Mouse (Mus musculus) retina, embryonic 14.5 days (tissue): ENCODE results near the gene Abhd5.
A peak's percentile ranks its signal among the peaks of the same experiment; 100 is the strongest.

Source experiments
- DNase-seq: peaks from one replicate; pipeline ENCODE4 v3.0.0-alpha.2; 2015; ENCODE audit warnings: low spot score

Abhd5 gene

DNA sequence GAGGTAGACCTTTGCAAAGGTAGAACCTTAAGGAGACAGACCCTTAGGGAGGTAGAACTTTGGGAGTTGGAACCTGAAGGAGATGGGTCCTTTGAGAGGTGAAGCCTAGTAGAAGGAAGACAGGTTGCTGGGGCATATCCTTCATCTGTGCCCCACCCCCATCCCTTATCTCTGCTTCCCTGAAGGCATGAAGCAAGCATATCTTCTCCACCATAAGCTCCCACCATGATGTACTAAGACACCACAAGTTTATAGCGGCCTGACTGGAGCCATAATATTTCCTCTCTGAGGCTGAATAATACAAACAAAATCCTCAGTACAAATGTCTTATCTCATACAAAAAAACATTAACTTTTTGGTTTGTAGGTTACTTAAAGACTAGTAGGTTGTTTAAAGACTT is 3.5 kb upstream of the Abhd5 start:
- no peak for DNase-seq

DNA sequence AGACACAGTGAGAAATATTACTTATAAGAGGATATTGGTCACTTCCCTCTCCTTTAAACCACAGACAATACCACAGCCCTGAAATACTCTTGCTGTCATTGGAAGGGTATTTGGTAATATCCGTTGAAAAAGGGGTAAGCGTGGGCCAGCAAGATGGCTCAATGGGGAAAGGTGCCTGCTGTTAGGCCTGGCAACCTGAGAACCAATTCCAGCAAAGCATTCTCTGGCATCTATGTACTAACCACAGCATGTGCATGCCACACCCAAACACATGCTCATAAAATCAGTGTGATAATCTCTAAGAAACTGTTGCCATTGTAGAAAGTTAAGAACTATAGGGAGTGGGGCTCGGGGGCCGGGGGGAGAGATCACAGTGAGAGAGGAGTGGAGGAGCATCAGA is 2.1 kb upstream of the Abhd5 start:
- no peak for DNase-seq

DNA sequence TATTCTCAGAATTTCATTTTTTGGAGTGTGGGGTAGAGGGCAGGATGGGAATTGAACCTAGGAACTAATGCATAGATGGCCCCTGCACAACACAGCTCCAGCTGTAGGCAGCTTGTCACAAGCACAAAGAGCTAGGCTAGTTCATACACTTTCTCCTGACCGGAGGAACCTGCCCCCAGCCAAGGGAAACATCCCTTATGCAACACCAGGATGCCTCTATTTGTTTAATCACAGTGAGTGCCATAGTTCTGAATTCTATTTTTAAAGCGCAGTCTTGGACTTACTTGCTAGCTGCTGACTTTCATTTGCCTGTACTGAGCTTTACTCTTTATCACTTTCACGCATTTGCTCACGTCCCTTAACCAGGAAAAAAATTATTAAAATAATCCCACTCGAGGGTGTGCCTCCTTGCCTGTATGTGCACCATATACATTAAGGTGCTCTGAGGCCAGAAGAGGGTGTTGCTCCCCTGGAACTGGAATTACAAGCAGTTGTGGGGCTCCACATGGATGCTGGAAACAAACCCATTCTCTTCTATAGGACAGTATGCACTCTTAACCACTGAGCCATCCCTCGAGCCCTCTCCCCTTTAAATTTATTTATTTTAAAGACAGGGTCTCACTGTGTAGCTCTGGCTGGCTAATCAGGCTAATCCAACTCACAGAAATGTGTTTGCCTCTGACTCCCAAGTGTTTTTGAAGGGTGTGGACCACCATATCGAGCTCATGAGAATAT is 845 bp upstream of the Abhd5 start:
- DNase-seq: no peak

DNA sequence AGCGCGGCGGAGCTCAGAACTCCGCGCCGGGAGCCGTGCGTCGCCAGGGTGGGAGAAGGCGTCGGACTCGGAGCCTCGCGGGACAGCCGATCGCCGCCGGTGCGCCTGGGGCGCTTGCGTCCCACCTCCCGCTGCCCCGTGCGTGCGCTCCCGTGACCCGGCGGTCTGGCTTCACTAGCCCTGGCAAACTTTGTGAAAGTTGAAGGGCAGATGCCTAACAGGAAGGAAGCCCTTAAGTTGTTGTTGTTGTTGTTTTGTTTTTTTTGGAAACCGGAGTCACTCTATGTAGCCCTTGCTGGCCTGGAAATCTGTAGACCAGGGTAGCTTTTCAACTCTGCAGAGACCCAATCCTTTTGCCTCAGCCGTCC is 601 bp downstream of the Abhd5 start:
- no peak for DNase-seq

DNA sequence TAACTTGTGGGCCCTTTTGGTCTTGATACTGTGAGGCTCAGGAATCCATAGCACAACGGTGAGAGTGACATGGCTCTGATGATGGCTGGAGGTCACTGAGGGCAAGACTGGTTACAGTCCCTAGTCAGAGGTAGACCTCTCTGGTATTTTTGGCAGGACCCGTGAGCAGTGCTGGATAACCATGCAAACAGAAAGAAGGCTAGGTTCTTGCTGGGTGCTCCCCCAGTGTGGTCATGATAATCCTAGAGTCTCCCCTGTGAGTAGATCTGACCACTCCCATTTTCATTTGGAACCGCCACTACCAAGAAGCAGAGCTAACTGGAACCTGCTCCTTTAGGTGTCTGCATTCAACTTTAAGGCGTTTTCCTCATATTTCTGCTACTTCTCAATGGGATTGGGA is 1.5 kb downstream of the Abhd5 start:
- DNase-seq: no peak

DNA sequence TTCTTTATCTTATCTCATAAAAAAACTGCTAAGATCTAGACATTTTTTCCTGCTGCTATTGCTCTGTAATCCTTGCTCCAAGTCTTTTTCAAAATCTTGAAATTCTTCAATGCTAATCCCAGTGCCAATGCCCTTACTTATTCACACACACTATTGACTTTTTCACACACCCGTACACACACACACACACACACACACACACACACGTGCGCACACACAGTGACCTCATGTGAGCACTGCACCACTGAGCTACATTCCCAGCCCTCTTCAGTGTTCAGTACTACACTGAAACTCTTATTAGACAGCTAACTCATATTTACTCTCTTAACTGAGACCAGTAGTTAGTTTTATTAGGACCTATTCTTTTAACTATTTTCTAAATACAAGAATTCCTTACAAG is 2.8 kb downstream of the Abhd5 start:
- no peak for DNase-seq

DNA sequence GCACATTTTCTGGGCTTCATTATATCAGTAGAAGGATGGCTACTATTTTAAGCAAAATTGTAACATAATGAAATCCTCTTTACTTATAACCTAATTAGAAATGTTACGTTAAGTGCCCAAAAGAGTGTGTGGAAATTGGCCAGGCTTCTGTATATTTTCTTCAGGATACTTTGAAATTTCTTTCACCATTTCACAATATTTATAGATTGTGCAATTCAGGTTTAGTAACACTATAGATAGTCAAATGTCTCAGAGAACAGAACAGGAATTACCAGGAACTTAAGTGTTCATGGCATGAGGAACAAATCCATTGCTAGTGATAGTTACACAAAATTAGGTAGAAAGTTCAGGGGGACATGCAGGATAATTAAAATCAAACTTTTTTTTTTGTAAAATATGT is 5.7 kb downstream of the Abhd5 start:
- no peak for DNase-seq

DNA sequence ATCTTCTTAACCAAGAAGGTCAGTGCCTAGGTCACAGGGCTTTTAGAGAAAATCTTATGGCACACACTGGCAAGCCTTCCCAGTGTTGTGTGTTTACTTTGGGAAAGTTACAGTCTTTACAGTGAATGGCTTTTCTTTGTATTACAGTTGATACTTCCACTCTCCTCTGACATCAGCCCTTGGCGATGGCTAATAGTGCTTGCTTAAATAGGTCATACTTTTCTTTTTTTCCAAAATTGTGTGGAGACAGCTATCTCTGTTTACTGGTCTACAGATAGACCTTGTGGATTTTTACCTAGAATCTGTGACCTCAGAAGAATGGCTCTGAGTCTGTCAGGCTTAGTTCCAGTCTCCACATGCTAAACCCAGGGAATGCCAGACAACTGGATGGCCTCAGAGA is 6.2 kb downstream of the Abhd5 start:
- no peak for DNase-seq

DNA sequence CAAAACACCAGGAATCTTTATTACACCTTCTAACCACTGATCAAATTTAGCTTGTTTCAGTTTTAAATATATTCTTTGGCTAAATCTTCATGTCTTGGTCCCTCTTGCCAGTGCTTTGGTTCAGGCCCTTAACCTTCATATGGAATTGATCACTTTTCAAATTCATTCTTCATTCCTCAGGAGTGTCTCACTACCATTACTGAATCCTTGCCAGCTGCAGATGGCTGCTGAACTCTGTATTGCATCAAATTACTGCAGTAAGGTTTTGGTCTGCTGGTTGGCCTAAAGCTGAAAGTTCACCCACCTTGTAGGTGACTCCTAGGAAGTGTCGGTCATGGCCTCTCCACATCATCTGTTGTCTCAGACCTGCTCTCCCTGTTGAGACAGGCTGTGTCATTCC is 12.8 kb downstream of the Abhd5 start:
- DNase-seq: no peak

DNA sequence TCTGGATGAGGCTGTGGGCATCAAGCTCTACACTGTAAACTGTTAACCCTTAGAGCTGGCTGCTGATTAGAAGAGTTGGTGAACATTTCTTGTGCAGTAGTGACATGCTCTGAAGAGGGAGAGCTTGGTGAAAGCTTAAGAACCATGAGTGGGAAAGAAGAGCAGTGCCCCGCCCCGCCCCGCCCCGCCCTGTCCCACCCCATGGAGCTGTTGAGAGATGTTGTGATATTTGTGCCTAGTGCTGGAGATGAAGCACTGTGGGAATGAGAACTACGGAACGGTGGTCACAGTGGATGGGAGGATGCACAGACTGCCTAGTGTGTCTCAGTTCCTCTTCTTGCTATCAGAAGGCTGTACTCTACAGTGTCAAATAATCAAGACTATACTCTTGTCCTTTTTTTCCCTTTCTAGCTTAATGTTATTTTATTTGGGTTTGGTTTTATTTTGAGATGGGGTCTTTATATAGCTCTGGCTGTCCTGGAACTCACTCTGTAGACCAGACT is 18.9 kb downstream of the Abhd5 start:
- no peak for DNase-seq

DNA sequence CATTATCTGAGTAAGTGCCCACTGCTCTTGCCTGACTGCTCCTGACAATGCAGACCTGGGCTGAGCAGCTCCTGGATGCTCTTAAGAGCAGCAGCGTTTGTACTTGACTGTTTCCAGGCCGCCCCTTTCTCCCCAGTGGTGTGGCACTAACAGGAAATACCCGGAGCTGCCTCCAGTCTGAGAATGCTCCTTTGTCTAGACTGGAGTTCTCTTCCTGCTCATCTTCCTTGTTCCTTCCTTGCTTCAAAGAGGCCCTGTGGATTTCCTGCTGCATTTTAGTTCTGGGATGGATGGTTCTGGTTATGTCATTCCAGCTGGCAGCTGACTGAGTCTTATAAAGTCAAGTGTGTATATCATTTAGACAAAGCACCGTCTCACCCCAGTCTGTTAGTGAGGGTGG is 21.1 kb downstream of the Abhd5 start:
- no peak for DNase-seq

DNA sequence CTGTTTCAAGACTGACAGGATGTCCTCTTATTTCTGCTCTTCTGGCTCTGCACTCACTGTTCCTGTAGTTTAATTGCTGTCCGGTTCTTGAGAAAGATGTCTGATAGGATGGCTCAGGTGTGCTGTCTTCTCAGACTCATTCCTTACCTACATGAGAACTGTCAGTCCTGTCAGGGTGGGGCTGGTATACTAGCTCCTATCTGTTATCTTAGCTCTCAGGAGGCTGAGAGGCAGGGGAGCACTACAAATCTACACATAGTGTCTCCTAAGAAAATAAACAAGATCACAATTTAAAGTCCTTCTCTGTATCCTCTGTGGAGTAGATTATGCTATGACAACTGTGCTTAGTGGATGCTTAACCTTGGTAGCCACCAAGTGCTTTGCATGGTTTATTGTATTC is 21.6 kb downstream of the Abhd5 start:
- DNase-seq: no peak

DNA sequence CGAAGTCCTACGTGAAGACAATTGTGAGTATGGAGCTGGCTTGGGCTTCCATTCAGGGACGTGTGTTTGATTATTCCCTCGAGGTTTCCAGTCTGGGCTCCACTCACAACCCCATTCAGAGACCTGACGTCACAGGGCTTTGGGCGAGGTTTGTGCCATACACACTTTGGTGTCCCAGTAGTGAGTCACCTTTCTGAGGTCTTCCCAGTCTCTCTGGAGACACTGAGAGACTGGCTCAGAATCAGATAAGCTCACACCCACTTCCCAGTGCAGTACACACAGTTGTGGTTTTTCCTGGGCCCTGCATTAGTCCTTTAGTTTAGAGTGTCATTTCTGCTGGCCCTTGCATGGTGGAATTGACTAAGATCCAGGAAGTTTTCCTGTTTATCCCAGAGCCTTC is 27.6 kb downstream of the Abhd5 start:
- DNase-seq: no peak

DNA sequence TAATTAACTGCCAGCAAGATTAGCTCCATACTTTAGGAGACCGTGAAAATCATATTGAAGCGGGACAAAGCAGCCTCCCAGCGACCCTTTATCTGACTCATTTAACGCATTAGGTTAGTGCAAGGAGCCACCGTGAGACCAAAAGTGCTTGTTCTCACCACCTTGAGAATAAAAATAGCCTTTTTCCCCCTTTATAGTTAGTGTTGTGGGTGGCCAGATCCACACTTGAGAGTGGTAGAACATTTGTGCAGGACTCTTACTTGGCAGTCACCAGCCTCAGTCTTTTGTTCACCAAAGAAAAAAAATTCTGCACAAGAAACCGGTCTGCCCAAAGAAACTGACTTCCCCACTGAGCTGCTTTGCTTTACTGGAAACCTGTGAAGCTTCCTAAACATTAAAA is 29.6 kb downstream of the Abhd5 start:
- peak; percentile 23 for DNase-seq

DNA sequence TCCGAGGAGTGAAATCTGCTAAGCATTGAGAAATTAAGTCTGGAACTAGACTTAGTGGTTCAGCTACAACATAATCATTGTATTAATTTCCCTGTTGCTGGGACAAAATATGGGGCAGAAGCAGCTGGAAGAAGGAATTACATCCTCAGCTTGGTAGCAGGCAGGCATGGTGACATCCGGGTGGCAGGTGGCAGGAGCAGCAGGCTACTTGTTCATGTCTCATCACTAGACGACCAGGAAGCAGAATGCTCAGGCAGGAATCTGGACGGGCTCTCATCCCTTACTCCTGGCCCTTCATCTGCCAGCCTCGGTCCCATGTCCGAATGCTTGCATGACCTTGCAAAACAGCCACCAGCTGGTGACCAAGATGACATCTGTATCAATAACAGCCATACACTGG is 30.6 kb downstream of the Abhd5 start:
- no peak for DNase-seq

DNA sequence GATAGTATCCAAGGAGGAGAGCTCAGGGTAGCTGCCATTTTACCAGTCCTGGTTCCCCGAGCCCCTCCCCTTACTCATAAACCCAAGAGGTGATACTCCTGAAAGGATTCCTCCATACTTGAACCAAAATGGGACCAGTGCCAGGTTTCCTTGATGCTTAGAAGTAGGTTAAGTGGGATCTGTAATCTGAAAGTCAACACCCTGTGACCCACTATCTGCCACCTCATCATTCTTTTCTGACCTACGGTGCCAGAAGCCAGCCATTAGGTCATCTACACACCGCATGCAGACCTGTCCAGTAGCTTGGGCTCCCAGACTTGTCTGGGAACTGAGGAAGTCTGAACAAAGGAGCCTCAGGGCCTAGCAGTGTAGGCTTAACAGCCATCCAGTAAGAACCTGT is 34.6 kb downstream of the Abhd5 start:
- DNase-seq: no peak

DNA sequence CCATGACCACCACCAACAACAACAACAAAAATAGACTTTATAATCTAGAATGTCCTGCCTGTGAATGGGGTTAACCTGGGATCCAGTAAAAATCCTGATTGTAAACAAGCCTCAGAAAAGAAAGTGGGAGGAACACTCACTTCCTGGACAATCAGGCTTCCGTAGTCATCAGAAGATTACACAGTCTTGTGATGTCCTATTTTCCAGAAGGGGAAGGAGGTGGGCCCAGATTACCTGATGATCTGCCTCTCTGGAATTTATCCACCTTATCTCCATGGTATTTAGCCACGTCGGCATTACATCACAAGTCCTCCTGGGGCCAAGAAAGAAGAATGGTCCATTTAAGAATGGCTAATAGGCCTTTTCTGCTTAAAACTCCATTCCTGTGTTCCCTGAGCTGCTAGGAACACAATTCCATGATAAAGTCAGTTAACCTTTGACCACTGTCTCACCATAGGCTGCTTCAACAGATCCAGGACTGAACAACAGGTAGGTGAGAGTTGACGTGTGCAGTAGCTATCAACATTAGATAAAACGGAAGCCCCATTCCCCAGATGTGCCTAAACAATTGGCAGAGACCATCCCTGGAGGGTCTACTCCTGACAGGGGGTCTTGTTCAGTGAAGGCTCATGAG is 38.0 kb downstream of the Abhd5 start:
- no peak for DNase-seq

DNA sequence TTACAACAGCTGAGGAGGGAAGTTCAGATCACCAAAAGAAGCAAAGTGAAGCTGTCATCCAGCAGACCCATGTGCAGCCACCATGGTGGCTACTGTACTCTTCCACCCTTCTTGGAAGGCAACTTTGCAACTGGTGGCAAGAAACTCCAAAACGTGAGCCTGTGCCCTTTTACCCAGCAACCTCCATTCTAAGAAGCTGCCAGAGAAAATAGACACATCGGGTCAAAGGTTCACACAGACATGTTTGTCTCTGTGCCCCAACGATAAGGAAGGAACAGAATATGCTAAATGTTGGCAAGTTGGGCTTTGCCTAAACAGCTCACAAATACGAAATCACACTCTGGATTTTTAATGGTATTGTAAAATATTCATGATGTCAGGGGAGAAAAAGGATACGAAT is 44.4 kb downstream of the Abhd5 start:
- no peak for DNase-seq

DNA sequence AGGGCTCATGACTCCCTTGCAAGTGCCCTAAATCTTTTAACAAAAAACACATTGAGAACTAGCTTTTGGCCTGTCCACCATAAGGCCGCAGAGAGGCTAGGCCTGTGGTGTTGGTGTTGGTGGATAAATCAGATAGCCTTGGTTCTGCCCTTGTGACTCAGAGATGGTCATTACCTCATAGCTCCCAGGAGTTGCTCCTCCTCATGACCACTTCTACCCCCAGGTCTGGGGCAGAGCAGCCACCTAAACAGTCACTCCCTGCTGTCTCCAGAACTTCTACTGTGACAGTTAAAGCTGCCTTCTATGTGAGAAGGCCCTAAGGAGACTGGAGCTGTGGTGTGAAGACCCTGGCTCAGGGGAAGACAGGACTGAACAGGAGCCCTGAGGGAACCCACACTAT is 45.7 kb downstream of the Abhd5 start:
- DNase-seq: no peak

DNA sequence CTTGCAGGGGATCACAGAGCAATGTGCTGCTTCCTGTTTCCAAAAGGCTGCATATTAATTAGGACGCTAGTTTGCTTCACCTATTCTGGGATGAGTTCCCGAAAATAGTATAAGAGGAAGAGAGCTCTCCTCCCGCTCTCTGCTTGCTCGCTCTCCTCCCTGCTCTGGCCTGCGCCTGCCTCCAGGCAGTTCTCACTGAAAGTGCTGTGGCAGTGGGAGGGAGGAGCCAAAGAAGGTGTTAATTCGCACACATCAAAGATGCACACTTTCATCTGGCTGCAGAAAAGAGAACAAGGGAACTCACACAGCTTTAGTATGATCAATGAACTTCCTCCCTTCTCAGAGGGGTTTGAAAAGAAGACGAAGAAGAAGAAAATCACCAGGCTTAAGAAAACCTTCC is 47.3 kb downstream of the Abhd5 start:
- DNase-seq: no peak

DNA sequence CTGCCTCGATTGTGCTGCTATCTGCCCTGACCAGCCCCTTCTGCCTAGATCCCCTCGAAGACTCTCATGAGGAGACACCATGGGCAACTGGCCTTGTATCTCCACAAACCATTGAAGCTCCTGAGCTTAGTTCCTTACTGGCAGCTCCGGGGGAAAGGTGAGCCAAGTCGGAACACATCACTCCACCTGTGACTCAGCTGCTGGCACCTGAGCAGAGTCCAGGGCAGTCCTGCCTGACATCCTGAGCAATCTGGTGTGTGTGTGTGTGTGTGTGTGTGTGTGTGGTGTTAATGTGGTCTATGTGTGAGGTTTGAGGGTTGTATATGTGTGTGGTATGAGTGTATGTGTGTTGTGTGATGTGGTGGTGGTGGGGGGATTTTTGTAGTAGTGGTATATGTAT is 49.8 kb downstream of the Abhd5 start:
- no peak for DNase-seq

DNA sequence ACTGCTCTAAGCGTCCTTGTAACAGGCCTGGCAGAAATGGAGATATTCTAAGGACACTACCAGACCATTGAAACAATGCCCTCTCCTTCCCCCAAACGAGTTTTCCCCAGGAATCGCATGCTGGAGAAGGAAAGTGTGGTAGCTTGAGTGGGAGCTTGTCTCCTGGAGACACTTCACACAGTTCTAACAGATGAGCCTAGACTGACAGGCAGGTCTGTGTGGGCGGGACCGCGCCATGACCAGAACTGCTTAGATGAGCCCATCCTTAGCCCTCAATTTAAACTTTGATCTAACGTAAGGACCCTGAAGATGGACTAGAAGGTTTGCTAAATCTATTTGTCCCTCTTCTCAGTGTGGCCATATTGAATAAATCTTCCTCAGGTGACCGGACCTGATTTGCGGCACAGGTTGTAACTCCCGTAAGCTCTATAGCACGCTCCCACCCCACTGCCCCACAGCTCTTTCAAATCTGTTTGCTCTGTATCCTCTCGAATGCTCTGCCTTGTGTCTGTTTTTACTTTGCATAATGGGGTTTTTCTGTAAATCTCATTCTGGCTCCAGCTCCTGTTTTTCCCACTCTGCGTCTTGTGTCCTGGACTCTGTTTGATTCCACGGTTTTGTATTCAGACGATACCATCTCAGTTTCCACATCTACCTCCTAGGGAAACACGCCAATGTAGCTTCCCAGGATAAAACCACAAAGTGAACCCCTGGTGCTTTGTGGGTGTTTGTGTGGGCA is 59.2 kb downstream of the Abhd5 start:
- DNase-seq: no peak

DNA sequence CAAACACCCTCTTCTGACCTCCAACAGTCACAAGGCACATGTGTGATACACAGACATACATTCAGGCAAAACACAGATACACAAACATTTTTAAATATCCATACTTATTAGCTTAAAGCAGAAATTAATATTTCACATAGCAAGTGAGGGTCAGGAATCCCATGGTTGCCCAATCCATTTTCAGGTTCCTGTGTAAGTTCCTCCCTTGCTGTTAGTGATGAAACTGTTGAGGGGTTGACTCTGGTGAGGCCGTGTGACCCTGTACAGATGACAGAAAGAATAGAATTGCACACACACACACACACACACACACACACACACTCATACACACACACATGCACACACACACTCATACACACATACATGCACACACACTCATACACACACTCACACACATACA is 63.2 kb downstream of the Abhd5 start:
- DNase-seq: no peak
